Mouse (Mus musculus) midbrain, embryonic 16.5 days (tissue): ENCODE data around the gene Chd2. TPM values are rescaled to one million over a fixed set of nuclear protein-coding genes. Genes with fewer than 3 reads are reported as not detected.

ENCODE experiments used
- ATAC-seq: fragments of 200-750 bp; cut with Nextera tagmentation; 2 replicates; pipeline ENCODE4 v1.8.0; 2017; ENCODE audit warnings: moderate TSS enrichment
- H3K27ac ChIP-seq: fragments of 300-500 bp; sonication (generic); 2 replicates; pipeline ENCODE4 v1.5.1; 2014; ENCODE audit warnings: mild to moderate bottlenecking, low read length, mixed read lengths
- H3K27me3 ChIP-seq: fragments of 300-500 bp; sonication (generic); 2 replicates; pipeline ENCODE4 v1.6.1; 2014; ENCODE audit warnings: low read depth, low read length, mixed read lengths; ENCODE audit not compliant: control insufficient read depth, insufficient read depth
- H3K36me3 ChIP-seq: fragments of 300-500 bp; sonication (generic); 2 replicates; pipeline ENCODE4 v1.6.1; 2014; ENCODE audit warnings: mild to moderate bottlenecking, low read length, moderate library complexity, mixed read lengths; ENCODE audit not compliant: control insufficient read depth, insufficient read depth
- H3K4me1 ChIP-seq: fragments of 300-500 bp; sonication (generic); 2 replicates; pipeline ENCODE4 v1.6.1; 2014; ENCODE audit warnings: mild to moderate bottlenecking, low read length, mixed read lengths; ENCODE audit not compliant: control insufficient read depth, insufficient read depth
- H3K4me2 ChIP-seq: fragments of 300-500 bp; sonication (generic); 2 replicates; pipeline ENCODE4 v1.6.1; 2014; ENCODE audit warnings: mild to moderate bottlenecking, low read length, mixed read lengths
- H3K4me3 ChIP-seq: fragments of 300-500 bp; sonication (generic); 2 replicates; pipeline ENCODE4 v1.5.1; 2014; ENCODE audit warnings: low read depth, mild to moderate bottlenecking, low read length, moderate library complexity, mixed read lengths
- H3K9ac ChIP-seq: fragments of 300-500 bp; sonication (generic); 2 replicates; pipeline ENCODE4 v1.6.1; 2014; ENCODE audit warnings: low read depth, low read length, mixed read lengths
- H3K9me3 ChIP-seq: fragments of 300-500 bp; sonication (generic); replicated peaks from 2 replicates; pipeline ENCODE4 v1.6.1; 2014; ENCODE audit warnings: mild to moderate bottlenecking, low read length, mixed read lengths; ENCODE audit not compliant: control insufficient read depth, poor library complexity, severe bottlenecking
- WGBS: fragments of 180-500 bp; shearing (Covaris S2); extraction: QIAGEN DNeasy Blood & Tissue Kit; methylation state at CpG from one replicate; pipeline ENCODE4 v1.1.7; 2014; 5-methylcytosine and 5-hydroxymethylcytosine counted together
- polyA plus RNA-seq: library from polyadenylated mRNA; unstranded; fragments of >200 nt; fragmentation: Nextera tagmentation; extraction: Ambion mirVana; gene quantifications from 2 replicates; pipeline ENCODE4 v1.2.1, GENCODE M21; 2015

Chd2 gene
- polyA plus RNA-seq, 1 experiment from 2014 or later, result 44.8 TPM

DNA sequence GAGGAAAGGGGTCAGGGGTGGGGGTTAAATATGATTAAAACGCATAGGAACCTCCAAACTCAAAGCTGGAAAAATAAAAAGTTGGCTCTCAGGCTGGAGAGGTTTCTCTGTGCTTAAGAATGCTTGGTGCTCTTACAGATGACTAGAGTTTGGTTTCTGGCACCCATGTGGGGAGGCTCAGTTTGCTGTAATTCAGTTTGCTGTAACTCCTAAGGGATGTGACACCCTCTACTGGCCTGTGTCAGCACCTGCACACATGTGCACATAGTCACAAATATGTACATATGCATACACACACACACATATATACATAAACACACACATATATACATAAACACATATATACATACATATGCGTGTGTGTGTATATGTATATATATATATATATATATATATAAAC is 152.8 kb downstream of the Chd2 start:
- Histone ChIP-seq H3K9ac (no peak overlapping the region), H3K27ac (no peak overlapping the region), H3K27me3 (no peaks in the 10 kb centered on the region), H3K4me2 (no peak overlapping the region), H3K4me1 (peaks cover 37% of the 10 kb centered on the region), H3K36me3 (no peaks in the 10 kb centered on the region), H3K9me3 (no peaks in the 10 kb centered on the region), H3K4me3 (no peak overlapping the region)
- ATAC-seq, result no peak
- 62% methylated on average over 2 of the region's 2 CpGs for WGBS

DNA sequence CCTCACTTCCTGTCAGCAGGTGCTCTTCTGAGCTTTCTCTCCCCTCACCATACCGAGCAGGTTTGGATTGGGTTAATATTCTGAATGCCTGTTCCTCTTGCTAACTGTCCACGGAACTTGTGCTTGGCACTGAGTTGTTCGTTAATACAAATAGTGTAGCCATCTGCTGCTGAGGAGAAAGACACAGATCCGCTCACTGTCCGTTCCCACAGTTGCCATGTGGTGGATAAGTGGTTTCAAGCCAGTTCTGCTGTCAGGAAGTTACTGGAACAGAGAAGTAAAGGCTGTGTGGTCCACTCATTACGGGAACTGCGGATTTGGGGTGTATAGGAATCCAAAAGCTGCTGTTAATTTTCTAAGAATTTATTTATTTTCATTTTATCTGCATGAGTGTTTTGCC is 158.8 kb downstream of the Chd2 start:
- Histone ChIP-seq H3K4me2 (peak overlapping the region; percentile 13), H3K27ac (0 out of 2 replicates have a peak overlapping the region, but pooled peaks have one; percentile 36), H3K4me1 (peaks cover 37% of the 10 kb centered on the region), H3K4me3 (no peak overlapping the region), H3K9me3 (no peaks in the 10 kb centered on the region), H3K27me3 (no peaks in the 10 kb centered on the region), H3K36me3 (no peaks in the 10 kb centered on the region), H3K9ac (no peak overlapping the region)
- no peak for ATAC-seq
- WGBS, result 70% methylated on average over 7 of the region's 7 CpGs

- WGBS, result 34% methylated on average over 6 of the region's 6 CpGs
- H3K4me1 ChIP-seq, result peaks cover 43% of the 10 kb centered on the region
Measured at GRCm38 (mm10) chr7:73378034-73378433, 163.6 kb downstream of the Chd2 start.

DNA sequence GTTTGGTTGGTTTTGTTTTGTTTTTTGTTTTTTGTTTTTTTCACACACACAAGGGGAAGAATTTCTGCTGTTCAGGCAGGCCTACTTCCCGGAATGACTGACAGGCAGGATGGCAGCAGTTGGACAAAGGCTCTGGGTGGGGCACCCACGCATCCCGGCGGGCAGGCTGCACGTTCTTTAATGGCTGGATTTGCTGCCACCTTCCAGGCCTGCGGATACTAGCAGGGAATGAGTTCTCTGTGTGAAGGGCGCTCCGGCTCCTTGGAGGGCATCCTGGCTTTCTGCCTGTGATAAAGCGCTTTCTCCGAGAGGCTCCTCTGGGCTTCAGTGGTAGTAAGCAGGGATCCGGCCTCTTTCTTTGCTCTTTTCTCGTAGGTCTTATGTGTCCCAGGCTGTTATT is 164.3 kb downstream of the Chd2 start:
- Histone ChIP-seq H3K36me3 (no peaks in the 10 kb centered on the region), H3K4me3 (peak overlapping the region; percentile 84), H3K4me1 (peaks cover 43% of the 10 kb centered on the region), H3K27ac (peak overlapping the region; percentile 97), H3K27me3 (no peaks in the 10 kb centered on the region), H3K9ac (peak overlapping the region; percentile 95), H3K9me3 (no peaks in the 10 kb centered on the region), H3K4me2 (peak overlapping the region; percentile 84)
- 7% methylated on average over 12 of the region's 12 CpGs for WGBS
- no peak for ATAC-seq

More at GRCm38 (mm10) chr7:73378034-73378433, 163.6 kb downstream of the Chd2 start:
- Histone ChIP-seq H3K4me3 (peak overlapping the region; percentile 84), H3K36me3 (no peaks in the 10 kb centered on the region), H3K27me3 (no peaks in the 10 kb centered on the region), H3K4me2 (peak overlapping the region; percentile 84), H3K9ac (peak overlapping the region; percentile 95), H3K27ac (peak overlapping the region; percentile 97), H3K9me3 (no peaks in the 10 kb centered on the region)
- ATAC-seq, result no peak

Other genes starting within 250 kb of the Chd2 start
- 38.4 and 38.6 TPM in 2 replicates for gene Rgma, start 166.3 kb downstream of the Chd2 start, polyA plus RNA-seq
- gene Fam174b, start 198.5 kb upstream of the Chd2 start, polyA plus RNA-seq, result 33.8 and 35.9 TPM in 2 replicates